Mouse (Mus musculus) testis, adult 2 months (tissue): ENCODE data around the gene Trim43a. TPM values are rescaled to one million over a fixed set of nuclear protein-coding genes. Genes with fewer than 3 reads are reported as not detected.
A peak's percentile ranks its signal among the peaks of the same experiment; 100 is the strongest.
"Not testable (repeated sequence)": the region's sequence is repeated elsewhere in the genome, so short reads cannot be mapped to it uniquely, and the experiment has no call there.

ENCODE experiments used
- H3K27ac ChIP-seq: fragments of 200-500 bp; 2 replicates; pipeline ENCODE4 v1.5.1; 2012; ENCODE audit warnings: low read depth, low read length; ENCODE audit not compliant: control insufficient read depth, insufficient read depth
- H3K27me3 ChIP-seq: fragments of 200-500 bp; 2 replicates; pipeline ENCODE4 v1.6.1; 2012; ENCODE audit warnings: mild to moderate bottlenecking, low read length, moderate library complexity; ENCODE audit not compliant: control insufficient read depth, insufficient read depth
- H3K36me3 ChIP-seq: fragments of 200-500 bp; 2 replicates; pipeline ENCODE4 v1.6.1; 2012; ENCODE audit warnings: mild to moderate bottlenecking, low read length; ENCODE audit not compliant: control insufficient read depth, insufficient read depth
- H3K4me1 ChIP-seq: fragments of 200-500 bp; 2 replicates; pipeline ENCODE4 v1.6.1; 2012; ENCODE audit warnings: low read length; ENCODE audit not compliant: control insufficient read depth, insufficient read depth
- H3K4me3 ChIP-seq: fragments of 200-500 bp; 2 replicates; pipeline ENCODE4 v1.5.1; 2012; ENCODE audit warnings: low read depth, mild to moderate bottlenecking, low read length, moderate library complexity, mixed read lengths; ENCODE audit not compliant: control insufficient read depth
- CTCF ChIP-seq: fragments of 200-500 bp; IDR thresholded peaks from 2 replicates; pipeline ENCODE4 v1.5.1; 2012; ENCODE audit warnings: low read depth, mild to moderate bottlenecking, inconsistent platforms, low read length, moderate library complexity; ENCODE audit not compliant: control insufficient read depth, insufficient read depth, insufficient replicate concordance
- POLR2A ChIP-seq: fragments of 200-500 bp; IDR thresholded peaks from 2 replicates; pipeline ENCODE4 v1.6.1; 2012; ENCODE audit warnings: low read depth, mild to moderate bottlenecking, inconsistent platforms, low read length, moderate library complexity; ENCODE audit not compliant: control insufficient read depth
- polyA plus RNA-seq: library from polyadenylated mRNA; depleted of rRNA; stranded (reverse); fragments of >200 nt; gene quantifications from 2 replicates; pipeline ENCODE4 v1.2.3, GENCODE M21; 2012

Trim43a gene
- polyA plus RNA-seq, 1 experiment, result 0.10 TPM

- Histone ChIP-seq H3K4me3 (peak within 1 kb of the TSS; percentile 100), H3K27ac (peak within 1 kb of the TSS; percentile 96), H3K4me1 (no peaks in the 10 kb centered on the region; the same call in none of the 2 replicates), H3K27me3 (no peaks in the 10 kb centered on the region), H3K36me3 (no peaks in the 10 kb centered on the region)
- TF ChIP-seq CTCF, result no peak
- TF ChIP-seq POLR2A, result peak; percentile 73
Observed at GRCm38 (mm10) chr9:88547851-88548613, 32.7 kb upstream of the Trim43a start, which contains the start of gene Zfp949. TSS of gene Zfp949 (plus strand) at chr9:88548020.

GRCm38 (mm10) chr9:88548614-88548945, 32.1 kb upstream of the Trim43a start:
- Histone ChIP-seq H3K27me3 (no peaks in the 10 kb centered on the region), H3K36me3 (no peaks in the 10 kb centered on the region), H3K4me1 (no peaks in the 10 kb centered on the region; the same call in none of the 2 replicates), H3K4me3 (peak overlapping the region; percentile 100), H3K27ac (peak overlapping the region; percentile 96)
- no peak for TF ChIP-seq POLR2A
- no peak for TF ChIP-seq CTCF

GRCm38 (mm10) chr9:88553071-88553470, 27.6 kb upstream of the Trim43a start:
- no peak overlapping the region for H3K4me3 ChIP-seq
- H3K27me3 ChIP-seq, result no peaks in the 10 kb centered on the region
- H3K36me3 ChIP-seq, result no peaks in the 10 kb centered on the region
- no peak for TF ChIP-seq POLR2A
- TF ChIP-seq CTCF, result no peak
- H3K27ac ChIP-seq, result no peak overlapping the region
- no peaks in the 10 kb centered on the region; the same call in 1 of the 2 replicates for H3K4me1 ChIP-seq

GRCm38 (mm10) chr9:88558146-88558545, 22.5 kb upstream of the Trim43a start:
- H3K36me3 ChIP-seq, result no peaks in the 10 kb centered on the region

GRCm38 (mm10) chr9:88561476-88561875, 19.2 kb upstream of the Trim43a start:
- not testable (repeated sequence) for H3K27ac ChIP-seq, H3K4me1 ChIP-seq, H3K36me3 ChIP-seq, H3K27me3 ChIP-seq, H3K4me3 ChIP-seq

More at GRCm38 (mm10) chr9:88558146-88558545, 22.5 kb upstream of the Trim43a start:
- no peak overlapping the region for H3K4me3 ChIP-seq
- no peak overlapping the region for H3K27ac ChIP-seq
- no peaks in the 10 kb centered on the region for H3K4me1 ChIP-seq
- no peaks in the 10 kb centered on the region for H3K27me3 ChIP-seq
- no peak for TF ChIP-seq POLR2A
- no peak for TF ChIP-seq CTCF

GRCm38 (mm10) chr9:88570471-88570870, 10.2 kb upstream of the Trim43a start:
- not testable (repeated sequence) for H3K36me3 ChIP-seq, H3K4me1 ChIP-seq, H3K4me3 ChIP-seq, H3K27ac ChIP-seq, H3K27me3 ChIP-seq

GRCm38 (mm10) chr9:88593708-88594107, 13.0 kb downstream of the Trim43a start:
- not testable (repeated sequence) for H3K27me3 ChIP-seq, H3K4me3 ChIP-seq, H3K36me3 ChIP-seq, H3K27ac ChIP-seq, H3K4me1 ChIP-seq
